12 mouse cellular contexts compared by ENCODE assay signal in the genomic region with DNA sequence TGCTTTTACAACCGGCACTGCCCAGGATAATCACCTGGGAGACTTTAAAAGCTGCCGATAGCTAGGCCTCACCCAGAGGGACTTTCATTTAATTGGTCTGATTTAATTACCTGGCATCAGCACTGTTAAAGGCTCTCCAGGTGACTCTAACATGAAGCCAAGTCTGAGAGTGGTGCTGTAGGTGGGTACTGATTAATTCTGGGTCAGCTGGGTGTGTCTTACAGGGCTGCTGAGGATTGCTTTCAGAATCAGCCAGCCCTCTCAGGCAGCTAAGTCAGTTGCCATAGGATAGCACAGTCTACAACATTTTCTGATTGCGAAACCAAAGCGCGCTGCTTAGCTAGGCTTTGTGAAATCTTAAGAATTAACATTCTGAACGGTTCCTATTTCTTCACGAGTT.
DNase-seq lines count a peak whose midpoint lies in the region; ATAC-seq and TF ChIP-seq lines count a peak whose summit lies in the region.
"Had no signal": no experiment of that assay in that cellular context is flagged by ENCODE, and none has a peak within 500 bp of the region (broad histone marks: within the 10 kb centered on the region; RNA-seq: fewer than 3 reads in every experiment).

No protein-coding gene starts in this region.

- DNase-seq in embryo, embryonic 10.5 days (ENCODE audit: low spot score): peak; percentile 7
- DNase-seq in embryo, embryonic 10 days (ENCODE audit: low spot score): no peak
- DNase-seq in 3T3-L1 (ENCODE audit: low read depth, low spot score): peak; percentile 16
- peak; percentile 39 for DNase-seq in hindlimb bud, embryonic 11.5 days (ENCODE audit: extremely low spot score, low read depth, low spot score)
- DNase-seq in lung, postnatal 0 days (ENCODE audit: low spot score): peak; percentile 64
- DNase-seq in heart, embryonic 10.5 days (ENCODE audit: low spot score): no peak
- DNase-seq in layer of hippocampus, adult 2 months (ENCODE audit: low spot score in 2 of 2): no peak
- DNase-seq in c-Kit-positive CD71-positive TER-119-positive erythroid progenitor cells, embryonic 14.5 days (ENCODE audit: low spot score): no peak
- DNase-seq: cerebellum, postnatal 36 days; liver; thymus, adult 18-20 months had no signal

- ATAC-seq in lung, postnatal 0 days: peak; percentile 78

- WGBS in lung, postnatal 0 days: 62% methylated on average over 7 of the region's 7 CpGs
- 79% methylated on average over 7 of the region's 7 CpGs for WGBS in heart, embryonic 10.5 days

- no peaks in the 10 kb centered on the region for H3K27me3 ChIP-seq in lung, postnatal 0 days (replicated peaks; ENCODE audit: insufficient read depth, low read length)
- H3K27me3 ChIP-seq in heart, embryonic 10.5 days (ENCODE audit: insufficient read depth, poor library complexity, severe bottlenecking): no peaks in the 10 kb centered on the region
- H3K27me3 ChIP-seq: hindbrain, embryonic 15.5 days had no signal

- no peaks in the 10 kb centered on the region for H3K36me3 ChIP-seq in lung, postnatal 0 days (ENCODE audit: insufficient read depth, low read length)
- H3K36me3 ChIP-seq in heart, embryonic 10.5 days: no peaks in the 10 kb centered on the region
- H3K36me3 ChIP-seq: hindbrain, embryonic 15.5 days had no signal

- H3K4me2 ChIP-seq in lung, postnatal 0 days (replicated peaks; ENCODE audit: low read depth, low read length): no peak overlapping the region
- H3K4me2 ChIP-seq: hindbrain, embryonic 15.5 days had no signal

- H3K27ac ChIP-seq in lung, postnatal 0 days (ENCODE audit: low read length): no peak overlapping the region
- H3K27ac ChIP-seq in heart, embryonic 10.5 days: no peak overlapping the region
- no peak overlapping the region for H3K27ac ChIP-seq in layer of hippocampus, adult 2 months
- H3K27ac ChIP-seq: hindbrain, embryonic 15.5 days had no signal

- no peak overlapping the region for H3K9ac ChIP-seq in lung, postnatal 0 days (replicated peaks; ENCODE audit: low read depth)
- H3K9ac ChIP-seq: hindbrain, embryonic 15.5 days had no signal

- H3K4me1 ChIP-seq in lung, postnatal 0 days (ENCODE audit: insufficient read depth, low read depth, low read length): no peaks in the 10 kb centered on the region
- H3K4me1 ChIP-seq in heart, embryonic 10.5 days: no peaks in the 10 kb centered on the region
- H3K4me1 ChIP-seq: hindbrain, embryonic 15.5 days had no signal

- H3K9me3 ChIP-seq in lung, postnatal 0 days (ENCODE audit: low read length): no peaks in the 10 kb centered on the region
- H3K9me3 ChIP-seq in heart, embryonic 10.5 days: no peaks in the 10 kb centered on the region
- H3K9me3 ChIP-seq: hindbrain, embryonic 15.5 days had no signal

- no peak for TF ChIP-seq EP300 in lung, postnatal 0 days (IDR thresholded peaks at IDR 0.05)

- no peak overlapping the region for H3K4me3 ChIP-seq in lung, postnatal 0 days (ENCODE audit: low read depth, low read length)
- no peak overlapping the region for H3K4me3 ChIP-seq in heart, embryonic 10.5 days
- H3K4me3 ChIP-seq in layer of hippocampus, adult 2 months: no peak overlapping the region
- H3K4me3 ChIP-seq: hindbrain, embryonic 15.5 days had no signal

- TF ChIP-seq CTCF in lung, postnatal 0 days (IDR thresholded peaks at IDR 0.05): no peak
- no peak for TF ChIP-seq CTCF in layer of hippocampus, adult 2 months (conservative IDR thresholded peaks at IDR 0.05)

Comparison
In these comparisons a context has a peak if more than half of its experiments do, and no peak if none do; other contexts are left out.
1. DNase-seq: peak in embryo, embryonic 10.5 days (single experiment), 3T3-L1 (single experiment), hindlimb bud, embryonic 11.5 days (single experiment) and lung, postnatal 0 days (single experiment); none in embryo, embryonic 10 days (single experiment), heart, embryonic 10.5 days (single experiment), layer of hippocampus, adult 2 months (0 of 2) and c-Kit-positive CD71-positive TER-119-positive erythroid progenitor cells, embryonic 14.5 days (single experiment).